Mouse (Mus musculus) stomach, postnatal 0 days (tissue): ENCODE measurements around the gene Abcd4.

Experiments used
- CTCF ChIP-seq: IDR thresholded peaks from 2 replicates; pipeline ENCODE4 v1.5.1; 2016; ENCODE audit warnings: antibody characterized with exemption, low read depth, mild to moderate bottlenecking, moderate library complexity
- EP300 ChIP-seq: optimal IDR thresholded peaks from 2 replicates; pipeline ENCODE3; 2016; ENCODE audit warnings: antibody characterized with exemption

DNA sequence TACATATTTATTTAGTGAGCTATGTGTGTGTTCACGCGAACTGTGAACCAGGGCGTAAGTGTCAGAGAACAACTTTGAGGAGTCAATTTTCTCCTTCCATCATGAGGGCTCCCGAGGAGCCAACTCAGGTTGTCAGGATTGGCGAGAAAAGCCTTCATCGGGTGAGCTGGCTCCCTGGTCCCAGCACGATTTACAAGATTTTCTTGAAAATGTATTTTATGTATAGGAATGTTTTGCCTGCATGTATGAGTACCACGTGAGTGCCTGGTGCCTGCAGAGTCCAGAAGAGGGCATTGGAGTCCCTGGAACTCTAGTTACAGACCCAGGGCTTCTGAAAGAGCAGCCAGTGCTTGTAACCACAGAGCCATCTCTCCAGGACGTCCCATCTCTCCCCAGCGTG, 450 bp upstream of the Abcd4 start:
- TF ChIP-seq CTCF (peak; percentile 42), EP300 (no peak)
